Mouse (Mus musculus) spleen, postnatal 36 days (tissue): Measurements from ENCODE around the gene Kdm1b.
A peak's percentile ranks its signal among the peaks of the same experiment; 100 is the strongest.

Experiments
- DNase-seq, 2 experiments: peaks; one replicate each; pipeline ENCODE4 v3.0.0; 2022; ENCODE audit warnings: low spot score in 2 of 2, mixed read lengths in 1 of 2

Gene Kdm1b

GRCm38 (mm10) chr13:47056781-47057180 lies 13.5 kb downstream of the Kdm1b start:
- no peak for DNase-seq

GRCm38 (mm10) chr13:47062756-47063155 lies 19.5 kb downstream of the Kdm1b start:
- no peak for DNase-seq

DNA sequence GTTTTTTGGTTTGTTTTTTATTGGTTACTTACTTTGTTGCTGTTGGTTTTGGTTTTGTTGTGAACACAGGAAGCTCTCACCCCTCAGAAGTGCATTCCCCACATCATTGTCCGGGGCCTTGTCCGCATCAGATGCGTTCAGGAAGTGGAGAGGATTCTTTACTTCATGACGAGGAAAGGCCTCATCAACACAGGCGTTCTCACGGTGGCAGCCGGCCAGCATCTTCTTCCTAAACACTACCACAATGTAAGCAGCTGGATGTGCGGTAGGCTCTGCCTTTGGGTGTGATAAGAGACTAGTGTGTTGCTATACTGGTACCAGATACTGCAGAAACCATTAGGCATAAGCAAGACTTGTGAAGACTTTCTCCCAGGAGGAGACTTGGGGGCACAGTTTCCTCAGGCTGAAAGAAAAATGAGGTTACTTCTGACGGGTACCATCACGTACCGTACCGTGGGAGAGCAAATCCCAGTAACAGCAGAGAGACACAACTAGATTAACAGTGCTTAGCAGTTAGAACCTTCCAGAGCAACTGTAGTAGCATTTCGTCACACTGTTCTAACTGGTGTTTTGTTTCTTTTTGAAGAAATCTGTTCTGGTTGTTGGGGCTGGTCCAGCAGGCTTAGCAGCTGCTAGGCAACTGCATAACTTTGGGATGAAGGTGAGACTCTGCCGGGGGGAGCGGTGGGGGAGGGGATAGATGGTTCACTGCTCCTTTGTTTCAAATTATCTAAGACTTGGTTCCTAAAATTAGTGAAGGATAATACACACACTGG lies 20.9 kb downstream of the Kdm1b start:
- no peak for DNase-seq

DNA sequence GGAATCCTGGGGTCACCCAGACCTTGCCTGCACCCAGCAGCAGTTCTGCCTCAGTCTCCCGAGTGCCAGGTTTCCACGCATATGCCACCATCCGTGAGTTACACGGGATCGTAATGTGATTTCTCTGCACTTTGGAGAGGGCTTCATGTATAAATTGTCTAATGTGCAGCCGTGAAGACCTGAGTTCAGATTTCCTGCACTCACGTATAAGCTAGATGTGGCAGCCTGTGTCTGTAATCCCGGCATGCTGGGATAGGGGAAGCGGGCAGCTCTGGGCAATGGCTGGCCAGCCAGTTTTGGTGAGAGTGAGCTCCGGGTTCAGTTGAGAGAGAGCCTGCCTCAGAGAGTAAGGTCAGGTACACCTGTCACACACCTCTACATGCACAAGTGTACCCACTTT lies 23.2 kb downstream of the Kdm1b start:
- DNase-seq = no peak

GRCm38 (mm10) chr13:47067001-47067400 lies 23.7 kb downstream of the Kdm1b start:
- DNase-seq = no peak

- no peak for DNase-seq
Observed at GRCm38 (mm10) chr13:47070329-47071080, 27.2 kb downstream of the Kdm1b start.

DNA sequence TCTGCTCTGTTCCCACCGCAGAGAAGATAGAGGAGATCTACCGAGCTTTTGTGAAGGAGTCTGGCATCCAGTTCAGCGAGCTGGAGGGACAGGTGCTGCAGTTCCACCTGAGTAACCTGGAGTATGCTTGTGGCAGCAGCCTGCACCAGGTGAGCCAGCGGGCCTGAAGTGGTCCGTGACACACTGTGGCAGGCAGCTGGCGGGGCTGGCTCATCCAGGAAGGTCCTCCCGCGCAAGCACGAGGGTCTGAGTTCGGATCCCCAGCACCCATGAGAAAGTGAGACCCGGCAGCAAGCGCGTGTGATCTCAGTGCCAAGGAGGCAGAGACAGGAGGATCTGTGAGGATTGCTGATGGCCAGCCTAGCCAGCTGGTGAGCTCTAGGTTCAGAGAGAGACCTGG lies 28.6 kb downstream of the Kdm1b start:
- no peak for DNase-seq

DNA sequence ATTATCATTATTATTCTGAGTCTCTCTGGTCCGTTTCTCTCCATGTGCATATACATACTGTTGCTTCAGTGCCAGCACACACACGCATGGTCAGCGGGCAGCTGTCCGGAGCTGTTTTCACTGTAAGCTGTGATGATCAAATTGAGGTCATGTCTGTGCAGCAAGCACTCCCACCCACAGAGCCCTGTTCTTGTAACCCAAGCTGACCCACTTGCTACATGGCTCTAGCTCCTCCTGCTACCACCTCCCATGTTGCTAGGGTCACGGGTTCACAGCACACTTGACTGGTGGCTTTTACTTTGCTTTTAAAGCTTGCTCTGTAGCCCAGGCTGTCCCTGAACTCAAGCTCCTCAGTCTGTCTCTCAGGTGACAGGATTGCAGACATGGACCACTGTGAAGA lies 29.2 kb downstream of the Kdm1b start:
- DNase-seq = no peak

GRCm38 (mm10) chr13:47076156-47076555 lies 32.9 kb downstream of the Kdm1b start:
- no peak for DNase-seq

GRCm38 (mm10) chr13:47077367-47077766 lies 34.1 kb downstream of the Kdm1b start:
- DNase-seq = no peak

- no peak for DNase-seq
Observed at GRCm38 (mm10) chr13:47078799-47079198, 35.5 kb downstream of the Kdm1b start.

- DNase-seq = peak in 1 of 2 experiments; percentile 8
Observed at GRCm38 (mm10) chr13:47080905-47081505, 37.7 kb downstream of the Kdm1b start.

- no peak for DNase-seq
Observed at GRCm38 (mm10) chr13:47088433-47088832, 45.1 kb downstream of the Kdm1b start.

GRCm38 (mm10) chr13:47089271-47089670 lies 46.0 kb downstream of the Kdm1b start:
- no peak for DNase-seq

GRCm38 (mm10) chr13:47093791-47094190 lies 50.5 kb downstream of the Kdm1b start:
- DNase-seq = no peak

- no peak for DNase-seq
Observed at GRCm38 (mm10) chr13:47096591-47096990, 53.3 kb downstream of the Kdm1b start.

DNA sequence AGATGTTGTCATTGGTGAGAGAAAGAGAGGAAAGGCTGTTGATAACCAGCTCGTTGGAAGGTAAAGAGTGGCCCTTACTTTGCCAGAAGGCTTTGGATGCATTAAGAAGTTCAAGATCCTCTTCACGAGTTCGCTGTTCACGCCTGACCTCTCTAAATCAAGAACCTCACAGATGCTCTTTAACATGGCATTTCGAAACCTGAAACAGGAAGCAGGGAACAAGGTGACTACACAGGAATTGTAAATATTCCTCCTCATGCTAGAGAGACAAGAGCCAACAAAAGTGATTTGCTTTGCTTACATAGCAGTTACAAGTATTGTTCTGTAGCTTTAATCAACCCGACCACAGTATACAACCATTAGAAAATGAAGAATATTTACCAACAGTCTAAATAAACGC lies 56.0 kb downstream of the Kdm1b start:
- no peak for DNase-seq

- DNase-seq = no peak
Observed at GRCm38 (mm10) chr13:47100587-47100986, 57.3 kb downstream of the Kdm1b start.

GRCm38 (mm10) chr13:47104146-47104545 lies 60.8 kb downstream of the Kdm1b start:
- no peak for DNase-seq

- DNase-seq = peak; percentile 35 to 47
Observed at GRCm38 (mm10) chr13:47104856-47105541, 61.7 kb downstream of the Kdm1b start.

GRCm38 (mm10) chr13:47105711-47106579 lies 62.6 kb downstream of the Kdm1b start, which contains the start of gene Dek:
Gene Dek, minus strand, starts transcription at chr13:47106201.
- DNase-seq = peak; percentile 79 to 84
